Mouse (Mus musculus): ENCODE data around the gene Nfs1. TPM values are rescaled to one million over a fixed set of nuclear protein-coding genes. Genes with fewer than 3 reads are reported as not detected.
"Not testable (repeated sequence)": the region's sequence is repeated elsewhere in the genome, so short reads cannot be mapped to it uniquely, and the experiment has no call there.

Gene Nfs1
- 112 and 138 TPM in 2 replicates for polyA plus RNA-seq (2012; rRNA removed)

GRCm38 (mm10) chr2:156143953-156144724 lies at the start of gene Nfs1, which contains the start of gene Romo1:
TSS of gene Nfs1 (minus strand) at chr2:156144186.
TSS of gene Romo1 (plus strand) at chr2:156144039.
- under 1% methylated on average over 70 of the region's 70 CpGs for WGBS
- peak; percentile 93 for DNase-seq
- TF ChIP-seq POLR2A (IDR thresholded peaks at IDR 0.05; ENCODE audit: low read depth, low read length) = peak; percentile 27
- no peak for TF ChIP-seq CTCF (conservative IDR thresholded peaks at IDR 0.05; ENCODE audit: insufficient read depth, insufficient read length, low read depth, low read length)
- Histone ChIP-seq H3K36me3 (ENCODE audit: control insufficient read depth, insufficient read depth, low read length) (peaks cover 11% of the 10 kb centered on the region), H3K27me3 (replicated peaks; ENCODE audit: control insufficient read depth, insufficient read depth, low read length) (no peaks in the 10 kb centered on the region), H3K4me3 (ENCODE audit: insufficient read depth, low read depth, low read length) (peak within 1 kb of the TSS; percentile 64), H3K27ac (ENCODE audit: insufficient read depth, low read depth, low read length) (peak within 1 kb of the TSS; percentile 74), H3K4me1 (ENCODE audit: control insufficient read depth, insufficient read depth, low read length) (peaks cover 4% of the 10 kb centered on the region; the same call in 1 of the 2 replicates)

- Histone ChIP-seq H3K4me1 (ENCODE audit: control insufficient read depth, insufficient read depth, low read length) (peaks cover 9% of the 10 kb centered on the region), H3K4me3 (ENCODE audit: insufficient read depth, low read depth, low read length) (no peak overlapping the region), H3K27me3 (replicated peaks; ENCODE audit: control insufficient read depth, insufficient read depth, low read length) (no peaks in the 10 kb centered on the region), H3K27ac (ENCODE audit: insufficient read depth, low read depth, low read length) (no peak overlapping the region), H3K36me3 (ENCODE audit: control insufficient read depth, insufficient read depth, low read length) (no peaks in the 10 kb centered on the region)
- 84% methylated on average over 3 of the region's 3 CpGs for WGBS
- no peak for DNase-seq
- no peak for TF ChIP-seq POLR2A (IDR thresholded peaks at IDR 0.05; ENCODE audit: low read depth, low read length)
- no peak for TF ChIP-seq CTCF (conservative IDR thresholded peaks at IDR 0.05; ENCODE audit: insufficient read depth, insufficient read length, low read depth, low read length)
Observed at GRCm38 (mm10) chr2:156193066-156193862, 49.3 kb upstream of the Nfs1 start.

GRCm38 (mm10) chr2:156192068-156192467 lies 48.1 kb upstream of the Nfs1 start:
- H3K4me1 ChIP-seq (ENCODE audit: control insufficient read depth, insufficient read depth, low read length) = peaks cover 6% of the 10 kb centered on the region
- DNase-seq = no peak
- WGBS = 91% methylated on average over 2 of the region's 2 CpGs
- no peak overlapping the region for H3K4me3 ChIP-seq (ENCODE audit: insufficient read depth, low read depth, low read length)
- no peaks in the 10 kb centered on the region for H3K27me3 ChIP-seq (replicated peaks; ENCODE audit: control insufficient read depth, insufficient read depth, low read length)
- H3K27ac ChIP-seq (ENCODE audit: insufficient read depth, low read depth, low read length) = no peak overlapping the region
- H3K36me3 ChIP-seq (ENCODE audit: control insufficient read depth, insufficient read depth, low read length) = no peaks in the 10 kb centered on the region
- TF ChIP-seq POLR2A (IDR thresholded peaks at IDR 0.05; ENCODE audit: low read depth, low read length) = no peak
- no peak for TF ChIP-seq CTCF (conservative IDR thresholded peaks at IDR 0.05; ENCODE audit: insufficient read depth, insufficient read length, low read depth, low read length)

GRCm38 (mm10) chr2:156191540-156191939 lies 47.6 kb upstream of the Nfs1 start:
- Histone ChIP-seq H3K27ac (ENCODE audit: insufficient read depth, low read depth, low read length) (no peak overlapping the region), H3K4me1 (ENCODE audit: control insufficient read depth, insufficient read depth, low read length) (peaks cover 6% of the 10 kb centered on the region), H3K36me3 (ENCODE audit: control insufficient read depth, insufficient read depth, low read length) (no peaks in the 10 kb centered on the region), H3K4me3 (ENCODE audit: insufficient read depth, low read depth, low read length) (no peak overlapping the region), H3K27me3 (replicated peaks; ENCODE audit: control insufficient read depth, insufficient read depth, low read length) (no peaks in the 10 kb centered on the region)
- DNase-seq = no peak
- TF ChIP-seq CTCF (conservative IDR thresholded peaks at IDR 0.05; ENCODE audit: insufficient read depth, insufficient read length, low read depth, low read length) (no peak), POLR2A (IDR thresholded peaks at IDR 0.05; ENCODE audit: low read depth, low read length) (no peak)
- WGBS = 98% methylated on average over 2 of the region's 2 CpGs

- WGBS = 82% methylated on average over 14 of the region's 14 CpGs
- Histone ChIP-seq H3K27ac (ENCODE audit: insufficient read depth, low read depth, low read length) (no peak overlapping the region), H3K27me3 (replicated peaks; ENCODE audit: control insufficient read depth, insufficient read depth, low read length) (no peaks in the 10 kb centered on the region), H3K4me3 (ENCODE audit: insufficient read depth, low read depth, low read length) (no peak overlapping the region), H3K4me1 (ENCODE audit: control insufficient read depth, insufficient read depth, low read length) (no peaks in the 10 kb centered on the region), H3K36me3 (ENCODE audit: control insufficient read depth, insufficient read depth, low read length) (no peaks in the 10 kb centered on the region)
- no peak for TF ChIP-seq CTCF (conservative IDR thresholded peaks at IDR 0.05; ENCODE audit: insufficient read depth, insufficient read length, low read depth, low read length)
- TF ChIP-seq POLR2A (IDR thresholded peaks at IDR 0.05; ENCODE audit: low read depth, low read length) = no peak
- no peak for DNase-seq
Observed at GRCm38 (mm10) chr2:156190004-156190896, 46.3 kb upstream of the Nfs1 start.

GRCm38 (mm10) chr2:156189241-156189640 lies 45.3 kb upstream of the Nfs1 start:
- not testable (repeated sequence) for H3K27me3 ChIP-seq (replicated peaks; ENCODE audit: control insufficient read depth, insufficient read depth, low read length); H3K27ac ChIP-seq (ENCODE audit: insufficient read depth, low read depth, low read length); H3K4me1 ChIP-seq (ENCODE audit: control insufficient read depth, insufficient read depth, low read length); H3K4me3 ChIP-seq (ENCODE audit: insufficient read depth, low read depth, low read length); H3K36me3 ChIP-seq (ENCODE audit: control insufficient read depth, insufficient read depth, low read length); DNase-seq
- WGBS = 67% methylated on average over 7 of the region's 7 CpGs

All from kidney, adult 2 months (tissue).